Mouse (Mus musculus) ES-Bruce4 (cell line): ENCODE results near the gene Hand1.

Experiments used
- CTCF ChIP-seq: IDR thresholded peaks from one replicate; pipeline ENCODE4 v1.8.1; 2011; ENCODE audit warnings: low read depth, low read length
- EP300 ChIP-seq: IDR thresholded peaks from 2 replicates; pipeline ENCODE4 v1.6.1; 2011; ENCODE audit warnings: low read depth, low read length; ENCODE audit not compliant: insufficient read depth
- POLR2A ChIP-seq: IDR thresholded peaks from one replicate; pipeline ENCODE4 v1.8.1; 2011; ENCODE audit warnings: low read length; ENCODE audit not compliant: insufficient read depth

DNA sequence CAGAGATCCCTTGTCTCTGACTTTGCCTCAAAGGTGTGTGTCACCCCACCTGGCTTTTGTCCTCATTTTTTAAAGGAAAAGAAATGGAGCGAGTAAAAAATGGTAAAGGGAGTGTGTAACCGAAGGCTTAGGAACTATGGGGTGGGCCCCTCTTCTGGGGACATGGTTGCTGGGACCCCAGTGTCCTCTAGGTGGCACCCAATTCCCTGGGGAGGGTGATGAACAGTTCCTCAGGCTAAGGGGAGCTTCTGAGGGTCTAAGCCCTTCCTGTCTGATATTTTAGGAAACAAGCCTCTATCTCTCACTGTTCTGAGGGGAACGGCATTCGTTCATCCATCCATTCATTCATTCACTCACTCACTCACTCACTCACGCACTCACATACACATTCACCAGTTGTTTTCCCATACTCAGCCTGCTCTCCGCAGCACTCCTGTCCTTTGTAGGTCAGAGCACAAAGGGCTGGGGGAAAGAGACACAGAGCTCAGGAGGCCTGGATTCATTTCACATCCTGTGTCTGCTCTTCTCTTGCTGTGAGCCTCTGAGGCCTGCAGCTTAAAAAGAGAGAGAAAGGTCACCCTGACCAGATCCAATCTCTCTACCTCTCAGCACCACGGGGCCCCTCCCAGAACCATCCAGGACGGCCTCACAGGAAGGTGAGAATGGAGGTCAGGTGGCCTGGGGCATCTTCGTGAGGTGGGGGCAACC is 36.3 kb upstream of the Hand1 start:
- TF ChIP-seq CTCF (peak; percentile 71), POLR2A (no peak), EP300 (0 out of 2 replicates have a peak, but pooled peaks have one; percentile 41)
